Mouse (Mus musculus) midbrain, postnatal 0 days (tissue): ENCODE data around the gene Gm20388. TPM values are rescaled to one million over a fixed set of nuclear protein-coding genes. Genes with fewer than 3 reads are reported as not detected.
A peak's percentile ranks its signal among the peaks of the same experiment; 100 is the strongest.

Experiments
- ATAC-seq: fragments of 200-750 bp; cut with Nextera tagmentation; 2 replicates; pipeline ENCODE4 v1.8.0; 2017; ENCODE audit warnings: moderate number of reproducible peaks, mild to moderate bottlenecking, moderate TSS enrichment, moderate library complexity; ENCODE audit not compliant: low FRiP score
- DNase-seq: peaks from one replicate; pipeline ENCODE4 v3.0.0-alpha.2; 2015; ENCODE audit warnings: low spot score
- H3K27ac ChIP-seq: fragments of 300-500 bp; sonication (generic); 2 replicates; pipeline ENCODE4 v1.5.1; 2014; ENCODE audit warnings: low read depth, mild to moderate bottlenecking, low read length, mixed read lengths
- H3K27me3 ChIP-seq: fragments of 300-500 bp; sonication (generic); 2 replicates; pipeline ENCODE4 v1.6.1; 2014; ENCODE audit warnings: low read length, control low read depth, mixed read lengths; ENCODE audit not compliant: insufficient read depth
- H3K36me3 ChIP-seq: fragments of 300-500 bp; sonication (generic); 2 replicates; pipeline ENCODE4 v1.6.1; 2014; ENCODE audit warnings: low read length, control low read depth, mixed read lengths; ENCODE audit not compliant: insufficient read depth
- H3K4me1 ChIP-seq: fragments of 300-500 bp; sonication (generic); 2 replicates; pipeline ENCODE4 v1.6.1; 2014; ENCODE audit warnings: mild to moderate bottlenecking, control low read depth, antibody characterized with exemption, low read length, mixed read lengths; ENCODE audit not compliant: insufficient read depth
- H3K4me2 ChIP-seq: fragments of 300-500 bp; sonication (generic); 2 replicates; pipeline ENCODE4 v1.6.1; 2014; ENCODE audit warnings: low read depth, mild to moderate bottlenecking, low read length, mixed read lengths; ENCODE audit not compliant: poor library complexity, severe bottlenecking
- H3K4me3 ChIP-seq: fragments of 300-500 bp; sonication (generic); 2 replicates; pipeline ENCODE4 v1.5.1; 2014; ENCODE audit warnings: low read depth, mild to moderate bottlenecking, low read length, moderate library complexity
- H3K9ac ChIP-seq: fragments of 300-500 bp; sonication (generic); replicated peaks from 2 replicates; pipeline ENCODE4 v1.6.1; 2014; ENCODE audit warnings: mild to moderate bottlenecking, low read length, moderate library complexity, mixed read lengths; ENCODE audit not compliant: poor library complexity, severe bottlenecking
- H3K9me3 ChIP-seq: fragments of 300-500 bp; sonication (generic); 2 replicates; pipeline ENCODE4 v1.6.1; 2016; ENCODE audit warnings: low read length, control low read depth
- CTCF ChIP-seq: IDR thresholded peaks from 2 replicates; pipeline ENCODE4 v1.5.1; 2016; ENCODE audit warnings: antibody characterized with exemption, mild to moderate bottlenecking
- WGBS: fragments of 180-500 bp; shearing (Covaris S2); extraction: QIAGEN DNeasy Blood & Tissue Kit; methylation state at CpG from one replicate; pipeline ENCODE4 v1.1.7; 2014; 5-methylcytosine and 5-hydroxymethylcytosine counted together
- polyA plus RNA-seq: library from polyadenylated mRNA; unstranded; fragments of >200 nt; fragmentation: Nextera tagmentation; extraction: Ambion mirVana; gene quantifications from 2 replicates; pipeline ENCODE4 v1.2.1, GENCODE M21; 2015
- total RNA-seq: library from RNA; depleted of rRNA; stranded (reverse); fragments of >200 nt; gene quantifications from 2 replicates; pipeline ENCODE4 v1.2.3, GENCODE M21; 2014

Gm20388 gene
- total and polyA plus RNA-seq, 2 experiments from 2014 or later = 74.2 TPM; not detected in 1

DNA sequence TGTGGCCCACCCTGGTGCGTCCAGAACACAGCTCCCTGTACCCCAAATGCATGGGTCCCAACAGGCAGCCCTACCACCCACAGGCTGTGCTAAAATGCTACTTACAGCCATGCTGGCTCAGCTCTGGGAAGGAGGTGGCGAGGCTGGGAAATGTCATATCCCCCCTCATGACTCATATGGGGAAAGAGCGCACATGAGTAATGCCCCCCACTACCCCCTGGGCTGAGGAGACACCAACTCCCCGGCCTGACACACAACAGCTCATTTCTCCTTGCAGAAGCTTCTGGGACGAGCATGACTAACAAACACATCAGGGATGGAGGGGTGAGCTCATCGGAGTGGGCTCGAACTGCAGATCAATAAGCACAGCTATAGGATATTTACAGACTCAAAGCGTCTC lies 155.0 kb downstream of the Gm20388 start:
- Histone ChIP-seq H3K4me2 (no peak overlapping the region), H3K4me3 (no peak overlapping the region), H3K36me3 (no peaks in the 10 kb centered on the region), H3K27me3 (no peaks in the 10 kb centered on the region), H3K9ac (no peak overlapping the region), H3K27ac (no peak overlapping the region), H3K4me1 (no peaks in the 10 kb centered on the region), H3K9me3 (no peaks in the 10 kb centered on the region)
- DNase-seq (no peak), ATAC-seq (no peak)
- 93% methylated on average over 8 of the region's 8 CpGs for WGBS
- TF ChIP-seq CTCF = no peak

- no peak for ATAC-seq
- H3K4me2 ChIP-seq = no peak overlapping the region
Measured at GRCm38 (mm10) chr8:120066226-120066625, 155.6 kb downstream of the Gm20388 start.

GRCm38 (mm10) chr8:120067936-120068668 lies 157.5 kb downstream of the Gm20388 start:
- TF ChIP-seq CTCF = no peak
- Histone ChIP-seq H3K27ac (no peak overlapping the region), H3K9me3 (no peaks in the 10 kb centered on the region), H3K27me3 (no peaks in the 10 kb centered on the region), H3K36me3 (no peaks in the 10 kb centered on the region), H3K4me3 (no peak overlapping the region), H3K4me1 (no peaks in the 10 kb centered on the region), H3K9ac (no peak overlapping the region), H3K4me2 (no peak overlapping the region)
- peak; percentile 20 for DNase-seq
- ATAC-seq = no peak
- 57% methylated on average over 19 of the region's 19 CpGs for WGBS

More at GRCm38 (mm10) chr8:120066226-120066625, 155.6 kb downstream of the Gm20388 start:
- no peaks in the 10 kb centered on the region for H3K9me3 ChIP-seq
- H3K4me1 ChIP-seq = no peaks in the 10 kb centered on the region
- no peak for DNase-seq
- WGBS = 81% methylated on average over 4 of the region's 4 CpGs
- no peaks in the 10 kb centered on the region for H3K27me3 ChIP-seq
- TF ChIP-seq CTCF = no peak
- H3K36me3 ChIP-seq = no peaks in the 10 kb centered on the region
- H3K4me3 ChIP-seq = no peak overlapping the region
- no peak overlapping the region for H3K27ac ChIP-seq
- H3K9ac ChIP-seq = no peak overlapping the region

DNA sequence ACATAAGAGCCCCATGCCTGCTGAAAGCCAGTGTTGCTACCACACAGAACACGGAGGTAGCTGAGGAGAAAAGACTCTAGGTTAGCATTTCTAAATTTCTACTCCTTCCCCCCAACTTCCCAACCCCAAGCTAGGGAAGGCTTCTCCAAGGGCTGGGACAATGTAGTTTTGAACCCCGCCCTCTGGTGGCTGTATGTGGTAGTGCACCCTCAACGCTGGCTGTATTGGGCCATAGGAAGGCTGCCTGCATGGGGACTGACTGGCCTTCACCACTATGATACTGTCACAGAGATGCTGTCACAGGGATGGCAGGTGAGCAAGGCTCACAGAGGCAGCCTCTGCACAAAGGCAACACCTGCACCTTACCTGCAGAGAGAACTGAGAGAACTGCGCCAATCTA lies 161.0 kb downstream of the Gm20388 start:
- peak; percentile 66; the same call in 1 of the 2 replicates for ATAC-seq
- peak; percentile 95 for TF ChIP-seq CTCF
- WGBS = 27% methylated on average over 4 of the region's 4 CpGs
- Histone ChIP-seq H3K4me3 (no peak overlapping the region), H3K27ac (no peak overlapping the region), H3K9ac (no peak overlapping the region), H3K9me3 (no peaks in the 10 kb centered on the region), H3K4me1 (no peaks in the 10 kb centered on the region), H3K36me3 (no peaks in the 10 kb centered on the region), H3K27me3 (no peaks in the 10 kb centered on the region), H3K4me2 (no peak overlapping the region)
- peak; percentile 80 for DNase-seq

DNA sequence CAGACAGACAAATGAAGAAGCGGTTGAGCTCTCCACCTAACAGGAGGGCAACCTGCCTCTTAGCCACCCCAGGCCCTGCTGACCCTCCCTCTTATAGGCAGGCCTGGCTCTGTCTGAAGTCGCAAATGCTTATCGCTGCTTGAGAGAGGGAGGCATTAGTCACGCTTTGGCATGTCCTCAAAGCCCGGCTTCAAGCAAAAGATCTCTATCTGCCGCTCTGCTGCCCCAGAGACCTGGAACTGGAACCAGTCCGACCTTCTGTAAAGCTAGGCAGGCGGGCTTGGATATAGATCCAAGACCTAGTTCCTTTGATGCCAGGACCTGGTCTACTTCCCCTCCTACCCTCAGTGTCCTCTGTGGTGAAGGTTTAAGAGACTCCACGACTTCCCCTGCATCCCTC lies 161.6 kb downstream of the Gm20388 start:
- H3K9ac ChIP-seq = no peak overlapping the region
- DNase-seq (peak; percentile 11), ATAC-seq (no peak)
- H3K27me3 ChIP-seq = no peaks in the 10 kb centered on the region
- no peaks in the 10 kb centered on the region for H3K4me1 ChIP-seq
- H3K4me2 ChIP-seq = no peak overlapping the region
- 55% methylated on average over 9 of the region's 9 CpGs for WGBS
- H3K9me3 ChIP-seq = no peaks in the 10 kb centered on the region
- no peak overlapping the region for H3K4me3 ChIP-seq
- TF ChIP-seq CTCF = no peak
- H3K27ac ChIP-seq = no peak overlapping the region
- H3K36me3 ChIP-seq = no peaks in the 10 kb centered on the region

- no peak for TF ChIP-seq CTCF
- H3K27ac ChIP-seq = no peak overlapping the region
- no peaks in the 10 kb centered on the region for H3K27me3 ChIP-seq
- H3K36me3 ChIP-seq = no peaks in the 10 kb centered on the region
- no peaks in the 10 kb centered on the region for H3K4me1 ChIP-seq
- 86% methylated on average over 8 of the region's 8 CpGs for WGBS
- H3K4me3 ChIP-seq = no peak overlapping the region
- ATAC-seq (no peak), DNase-seq (no peak)
- H3K9ac ChIP-seq = no peak overlapping the region
- no peaks in the 10 kb centered on the region for H3K9me3 ChIP-seq
- no peak overlapping the region for H3K4me2 ChIP-seq
Measured at GRCm38 (mm10) chr8:120072827-120073226, 162.2 kb downstream of the Gm20388 start.
